Mouse (Mus musculus): ENCODE data around the gene Ppara. TPM values are rescaled to one million over a fixed set of nuclear protein-coding genes. Genes with fewer than 3 reads are reported as not detected.
A peak's percentile ranks its signal among the peaks of the same experiment; 100 is the strongest.

Gene Ppara
- polyA plus RNA-seq, 1 experiment = 1.1 TPM

- Histone ChIP-seq H3K4me3 (replicated peaks; ENCODE audit: insufficient read depth, low read depth, low read length) (no peak overlapping the region), H3K4me1 (ENCODE audit: control insufficient read depth, insufficient read depth, low read length) (peaks cover 17% of the 10 kb centered on the region), H3K27me3 (ENCODE audit: control insufficient read depth, insufficient read depth, low read length) (no peaks in the 10 kb centered on the region), H3K27ac (ENCODE audit: insufficient read depth, low read length) (no peak overlapping the region)
- TF ChIP-seq CTCF (IDR thresholded peaks at IDR 0.05; ENCODE audit: borderline replicate concordance, insufficient read depth, low read depth, low read length) (no peak), POLR2A (IDR thresholded peaks at IDR 0.05; ENCODE audit: borderline replicate concordance, insufficient read depth, low read length) (no peak)
- 66% methylated on average over 2 of the region's 2 CpGs for WGBS
- peak in 1 of 2 experiments; percentile 9 for DNase-seq
Observed at GRCm38 (mm10) chr15:85717800-85718199, 17.0 kb upstream of the Ppara start.

GRCm38 (mm10) chr15:85719017-85719416 lies 15.8 kb upstream of the Ppara start:
- Histone ChIP-seq H3K4me3 (replicated peaks; ENCODE audit: insufficient read depth, low read depth, low read length) (no peak overlapping the region), H3K27me3 (ENCODE audit: control insufficient read depth, insufficient read depth, low read length) (no peaks in the 10 kb centered on the region), H3K27ac (ENCODE audit: insufficient read depth, low read length) (no peak overlapping the region), H3K4me1 (ENCODE audit: control insufficient read depth, insufficient read depth, low read length) (peaks cover 20% of the 10 kb centered on the region)
- TF ChIP-seq CTCF (IDR thresholded peaks at IDR 0.05; ENCODE audit: borderline replicate concordance, insufficient read depth, low read depth, low read length) = no peak
- no peak for TF ChIP-seq POLR2A (IDR thresholded peaks at IDR 0.05; ENCODE audit: borderline replicate concordance, insufficient read depth, low read length)
- no peak for DNase-seq
- 81% methylated on average over 7 of the region's 7 CpGs for WGBS

GRCm38 (mm10) chr15:85720366-85720841 lies 14.4 kb upstream of the Ppara start:
- peak in 1 of 2 experiments; percentile 9 for DNase-seq
- Histone ChIP-seq H3K4me1 (ENCODE audit: control insufficient read depth, insufficient read depth, low read length) (peaks cover 32% of the 10 kb centered on the region), H3K4me3 (replicated peaks; ENCODE audit: insufficient read depth, low read depth, low read length) (no peak overlapping the region), H3K27ac (ENCODE audit: insufficient read depth, low read length) (no peak overlapping the region), H3K27me3 (ENCODE audit: control insufficient read depth, insufficient read depth, low read length) (no peaks in the 10 kb centered on the region)
- WGBS = 70% methylated on average over 6 of the region's 6 CpGs
- TF ChIP-seq POLR2A (IDR thresholded peaks at IDR 0.05; ENCODE audit: borderline replicate concordance, insufficient read depth, low read length) = no peak

- no peak for TF ChIP-seq CTCF (IDR thresholded peaks at IDR 0.05; ENCODE audit: borderline replicate concordance, insufficient read depth, low read depth, low read length)
- TF ChIP-seq POLR2A (IDR thresholded peaks at IDR 0.05; ENCODE audit: borderline replicate concordance, insufficient read depth, low read length) = no peak
- no peaks in the 10 kb centered on the region for H3K27me3 ChIP-seq (ENCODE audit: control insufficient read depth, insufficient read depth, low read length)
- peaks cover 16% of the 10 kb centered on the region; the same call in 1 of the 2 replicates for H3K4me1 ChIP-seq (ENCODE audit: control insufficient read depth, insufficient read depth, low read length)
- no peak for DNase-seq
- no peak overlapping the region for H3K4me3 ChIP-seq (replicated peaks; ENCODE audit: insufficient read depth, low read depth, low read length)
- WGBS = 33% methylated on average over 11 of the region's 11 CpGs
- no peak overlapping the region for H3K27ac ChIP-seq (ENCODE audit: insufficient read depth, low read length)
Observed at GRCm38 (mm10) chr15:85724271-85725165, 10.3 kb upstream of the Ppara start.

GRCm38 (mm10) chr15:85728224-85728623 lies 6.6 kb upstream of the Ppara start:
- H3K27ac ChIP-seq (ENCODE audit: insufficient read depth, low read length) = no peak overlapping the region
- H3K4me3 ChIP-seq (replicated peaks; ENCODE audit: insufficient read depth, low read depth, low read length) = no peak overlapping the region
- peaks cover 16% of the 10 kb centered on the region; the same call in 1 of the 2 replicates for H3K4me1 ChIP-seq (ENCODE audit: control insufficient read depth, insufficient read depth, low read length)
- H3K27me3 ChIP-seq (ENCODE audit: control insufficient read depth, insufficient read depth, low read length) = no peaks in the 10 kb centered on the region
- TF ChIP-seq CTCF (IDR thresholded peaks at IDR 0.05; ENCODE audit: borderline replicate concordance, insufficient read depth, low read depth, low read length) (no peak), POLR2A (IDR thresholded peaks at IDR 0.05; ENCODE audit: borderline replicate concordance, insufficient read depth, low read length) (no peak)
- no peak for DNase-seq
- WGBS = 89% methylated on average over 5 of the region's 5 CpGs

- WGBS = 86% methylated on average over 9 of the region's 9 CpGs
- no peaks in the 10 kb centered on the region for H3K27me3 ChIP-seq (ENCODE audit: control insufficient read depth, insufficient read depth, low read length)
- no peak for DNase-seq
- TF ChIP-seq CTCF (IDR thresholded peaks at IDR 0.05; ENCODE audit: borderline replicate concordance, insufficient read depth, low read depth, low read length) (no peak), POLR2A (IDR thresholded peaks at IDR 0.05; ENCODE audit: borderline replicate concordance, insufficient read depth, low read length) (no peak)
- no peak overlapping the region for H3K27ac ChIP-seq (ENCODE audit: insufficient read depth, low read length)
- no peak overlapping the region for H3K4me3 ChIP-seq (replicated peaks; ENCODE audit: insufficient read depth, low read depth, low read length)
- peaks cover 10% of the 10 kb centered on the region; the same call in 1 of the 2 replicates for H3K4me1 ChIP-seq (ENCODE audit: control insufficient read depth, insufficient read depth, low read length)
Observed at GRCm38 (mm10) chr15:85729256-85729655, 5.5 kb upstream of the Ppara start.

GRCm38 (mm10) chr15:85730027-85730426 lies 4.8 kb upstream of the Ppara start:
- no peak for TF ChIP-seq CTCF (IDR thresholded peaks at IDR 0.05; ENCODE audit: borderline replicate concordance, insufficient read depth, low read depth, low read length)
- peaks cover 6% of the 10 kb centered on the region; the same call in 1 of the 2 replicates for H3K4me1 ChIP-seq (ENCODE audit: control insufficient read depth, insufficient read depth, low read length)
- WGBS = 36% methylated on average over 2 of the region's 2 CpGs
- peaks cover 1% of the 10 kb centered on the region; the same call in 1 of the 2 replicates for H3K27me3 ChIP-seq (ENCODE audit: control insufficient read depth, insufficient read depth, low read length)
- DNase-seq = no peak
- H3K27ac ChIP-seq (ENCODE audit: insufficient read depth, low read length) = no peak overlapping the region
- no peak overlapping the region for H3K4me3 ChIP-seq (replicated peaks; ENCODE audit: insufficient read depth, low read depth, low read length)
